Mouse (Mus musculus): ENCODE results near the gene Acp4.
"Not testable (repeated sequence)": the region's sequence is repeated elsewhere in the genome, so short reads cannot be mapped to it uniquely, and the experiment has no call there.

Acp4 gene

GRCm38 (mm10) chr7:44215645-44216044 lies 41.5 kb downstream of the Acp4 start, which contains the start of gene Klk1b5:
Gene Klk1b5, plus strand, starts transcription at chr7:44215945.
- in situ Hi-C loops (cut with MboI, MseI): no loop called here

- in situ Hi-C loops (cut with MboI, MseI): no loop called here
These were observed 48.9 kb downstream of the Acp4 start for GRCm38 (mm10) chr7:44208307-44208706.

GRCm38 (mm10) chr7:44207135-44207534 lies 50.0 kb downstream of the Acp4 start, which contains the start of gene Klk1b4:
Gene Klk1b4, plus strand, starts transcription at chr7:44207435.
- in situ Hi-C loops (cut with MboI, MseI): not testable (repeated sequence)

All from T-helper 17 cell (primary cell).